Mouse (Mus musculus) forebrain, postnatal 0 days (tissue): ENCODE data around the gene Rbfox3. TPM values are rescaled to one million over a fixed set of nuclear protein-coding genes. Genes with fewer than 3 reads are reported as not detected.

Experiments
- ATAC-seq: fragments of 200-750 bp; cut with Nextera tagmentation; 2 replicates; pipeline ENCODE4 v1.8.0; 2017; ENCODE audit warnings: mild to moderate bottlenecking, moderate library complexity
- DNase-seq: peaks from one replicate; pipeline ENCODE4 v3.0.0-alpha.2; 2015
- H3K27ac ChIP-seq: fragments of 300-500 bp; sonication (generic); 2 replicates; pipeline ENCODE4 v1.5.1; 2014; ENCODE audit warnings: low read depth, mild to moderate bottlenecking, antibody characterized with exemption, low read length, moderate library complexity, mixed read lengths
- H3K27me3 ChIP-seq: fragments of 300-500 bp; sonication (generic); 2 replicates; pipeline ENCODE4 v1.6.1; 2014; ENCODE audit warnings: mild to moderate bottlenecking, low read length, mixed read lengths; ENCODE audit not compliant: insufficient read depth
- H3K36me3 ChIP-seq: fragments of 300-500 bp; sonication (generic); 2 replicates; pipeline ENCODE4 v1.6.1; 2014; ENCODE audit warnings: mild to moderate bottlenecking, moderate library complexity; ENCODE audit not compliant: insufficient read depth
- H3K4me1 ChIP-seq: fragments of 300-500 bp; sonication (generic); 2 replicates; pipeline ENCODE4 v1.6.1; 2014; ENCODE audit warnings: antibody characterized with exemption; ENCODE audit not compliant: insufficient read depth
- H3K4me2 ChIP-seq: fragments of 300-500 bp; sonication (generic); 2 replicates; pipeline ENCODE4 v1.6.1; 2014; ENCODE audit warnings: low read depth, mild to moderate bottlenecking, moderate library complexity
- H3K4me3 ChIP-seq: fragments of 300-500 bp; sonication (generic); 2 replicates; pipeline ENCODE4 v1.5.1; 2014; ENCODE audit warnings: low read depth, low read length, mixed read lengths
- H3K9ac ChIP-seq: fragments of 300-500 bp; sonication (generic); 2 replicates; pipeline ENCODE4 v1.6.1; 2014; ENCODE audit warnings: mild to moderate bottlenecking
- H3K9me3 ChIP-seq: fragments of 300-500 bp; sonication (generic); 2 replicates; pipeline ENCODE4 v1.6.1; 2016; ENCODE audit warnings: low read length
- CTCF ChIP-seq: sonication (generic); IDR thresholded peaks from 2 replicates; pipeline ENCODE4 v1.5.1; 2016; ENCODE audit warnings: antibody characterized with exemption, control low read depth, low read depth
- WGBS: fragments of 180-500 bp; shearing (Covaris S2); extraction: QIAGEN DNeasy Blood & Tissue Kit; methylation state at CpG from one replicate; pipeline ENCODE4 v1.1.7; 2014; 5-methylcytosine and 5-hydroxymethylcytosine counted together
- microRNA-seq, 2 experiments: library from miRNA; unstranded; fragments of <30 nt; microRNA quantifications; one replicate each; pipeline ENCODE4; 2016
- polyA plus RNA-seq: library from polyadenylated mRNA; unstranded; fragments of >200 nt; fragmentation: Nextera tagmentation; extraction: Ambion mirVana; gene quantifications from 2 replicates; pipeline ENCODE4 v1.2.1, GENCODE M21; 2015
- total RNA-seq: library from RNA; depleted of rRNA; stranded (reverse); fragments of >200 nt; gene quantifications from 2 replicates; pipeline ENCODE4 v1.2.3, GENCODE M21; 2014; rRNA removed

Rbfox3 gene
- total and polyA plus RNA-seq, 2 experiments from 2014 or later, result 37.3 to 82.3 TPM

GRCm38 (mm10) chr11:118447346-118447745 lies 464.1 kb downstream of the Rbfox3 start:
- no peak overlapping the region for H3K4me3 ChIP-seq
- no peaks in the 10 kb centered on the region for H3K9me3 ChIP-seq
- TF ChIP-seq CTCF, result no peak
- no peak overlapping the region for H3K27ac ChIP-seq
- DNase-seq (no peak), ATAC-seq (no peak)
- H3K9ac ChIP-seq, result no peak overlapping the region
- H3K4me1 ChIP-seq, result no peaks in the 10 kb centered on the region
- 72% methylated on average over 4 of the region's 4 CpGs for WGBS
- no peaks in the 10 kb centered on the region for H3K36me3 ChIP-seq
- no peaks in the 10 kb centered on the region for H3K27me3 ChIP-seq
- H3K4me2 ChIP-seq, result no peak overlapping the region

- TF ChIP-seq CTCF, result peak; percentile 97
- H3K27me3 ChIP-seq, result no peaks in the 10 kb centered on the region
- H3K4me2 ChIP-seq, result no peak overlapping the region
- no peak overlapping the region for H3K9ac ChIP-seq
- ATAC-seq (peak; percentile 91), DNase-seq (peak; percentile 91)
- WGBS, result 9% methylated on average over 3 of the region's 3 CpGs
- no peaks in the 10 kb centered on the region for H3K4me1 ChIP-seq
- H3K9me3 ChIP-seq, result no peaks in the 10 kb centered on the region
- H3K4me3 ChIP-seq, result no peak overlapping the region
- no peak overlapping the region for H3K27ac ChIP-seq
- H3K36me3 ChIP-seq, result no peaks in the 10 kb centered on the region
Observed at GRCm38 (mm10) chr11:118445843-118446242, 465.6 kb downstream of the Rbfox3 start.

- peak; percentile 36; the same call in 1 of the 2 replicates for ATAC-seq
- H3K27me3 ChIP-seq, result no peaks in the 10 kb centered on the region
Observed at GRCm38 (mm10) chr11:118443201-118443970, 468.0 kb downstream of the Rbfox3 start.

GRCm38 (mm10) chr11:118442691-118443090 lies 468.7 kb downstream of the Rbfox3 start:
- TF ChIP-seq CTCF, result no peak
- Histone ChIP-seq H3K27me3 (no peaks in the 10 kb centered on the region), H3K4me2 (no peak overlapping the region), H3K9me3 (no peaks in the 10 kb centered on the region), H3K27ac (no peak overlapping the region), H3K4me3 (no peak overlapping the region), H3K9ac (no peak overlapping the region), H3K36me3 (no peaks in the 10 kb centered on the region), H3K4me1 (peaks cover 5% of the 10 kb centered on the region; the same call in 1 of the 2 replicates)
- ATAC-seq (no peak), DNase-seq (no peak)
- 75% methylated on average over 13 of the region's 13 CpGs for WGBS

More at GRCm38 (mm10) chr11:118443201-118443970, 468.0 kb downstream of the Rbfox3 start:
- H3K4me2 ChIP-seq, result no peak overlapping the region
- whole genome bisulfite sequencing, result 37% methylated on average over 11 of the region's 11 CpGs
- H3K9me3 ChIP-seq, result no peaks in the 10 kb centered on the region
- peak; percentile 89 for TF ChIP-seq CTCF
- H3K36me3 ChIP-seq, result no peaks in the 10 kb centered on the region
- DNase-seq, result peak; percentile 77
- peaks cover 5% of the 10 kb centered on the region; the same call in 1 of the 2 replicates for H3K4me1 ChIP-seq
- H3K4me3 ChIP-seq, result no peak overlapping the region
- no peak overlapping the region for H3K27ac ChIP-seq
- H3K9ac ChIP-seq, result no peak overlapping the region

Small RNA genes lying within 50 kb of the gene (microRNA-seq; reads per million reads assigned to microRNA genes)
- gene Gm25040, result 0 reads per million in 2 experiments

Other genes with a start within 250 kb of the Rbfox3 start
- gene Enpp7, start 76.6 kb upstream of the Rbfox3 start, total RNA-seq, result not detected in 2 replicates
- gene Enpp7, start 76.6 kb upstream of the Rbfox3 start, polyA plus RNA-seq, result not detected in 2 replicates
- gene Cbx2, start 111.4 kb upstream of the Rbfox3 start, total RNA-seq, result 9.2 and 15.2 TPM in 2 replicates
- 6.4 TPM in 2 replicates for gene Cbx2, start 111.4 kb upstream of the Rbfox3 start, polyA plus RNA-seq
- gene Cbx8, start 129.4 kb upstream of the Rbfox3 start, total RNA-seq, result 14.2 and 21.9 TPM in 2 replicates
- 5.3 and 8.5 TPM in 2 replicates for gene Cbx8, start 129.4 kb upstream of the Rbfox3 start, polyA plus RNA-seq
- 36.1 and 38.6 TPM in 2 replicates for gene Cbx4, start 174.6 kb upstream of the Rbfox3 start, total RNA-seq
- 21.7 and 26.1 TPM in 2 replicates for gene Cbx4, start 174.6 kb upstream of the Rbfox3 start, polyA plus RNA-seq